ENCODE assay signal across 18 mouse cellular contexts in genomic region chr19:53727886-53728669, GRCm38 (mm10). TPM values are rescaled to one million over a fixed set of nuclear protein-coding genes. Genes with fewer than 3 reads are reported as not detected.
DNase-seq lines count a peak whose midpoint lies in the region; ATAC-seq and TF ChIP-seq lines count a peak whose summit lies in the region.
"Had no signal": no experiment of that assay in that cellular context is flagged by ENCODE, and none has a peak within 500 bp of the region (broad histone marks: within the 10 kb centered on the region; RNA-seq: fewer than 3 reads in every experiment).

No protein-coding gene starts in this region.

- in situ Hi-C loops in Patski (cut with MboI; ENCODE audit: low pct_unique_long_range_greater_than_20kb), result loop anchor here (5.0 kb wide), 1 partner anchor 76 kb away; no protein-coding TSS in a partner anchor

- intact Hi-C loops in heart, postnatal 10 days (cut with DNase I), result no loop called here

- ATAC-seq in heart, embryonic 12.5 days (ENCODE audit: insufficient number of reproducible peaks, low FRiP score), result no peak
- ATAC-seq in Patski, result no peak
- ATAC-seq: midbrain, embryonic 13.5 days had no signal

- H3K4me3 ChIP-seq in heart, embryonic 12.5 days, result no peak overlapping the region
- no peak overlapping the region for H3K4me3 ChIP-seq in layer of hippocampus, adult 2 months
- H3K4me3 ChIP-seq in E14TG2a.4 (replicated peaks; ENCODE audit: low read length), result peak overlapping the region; percentile 39; the same call in 1 of the 2 replicates
- H3K4me3 ChIP-seq: embryonic facial prominence, embryonic 15.5 days; forebrain, embryonic 10.5 days; midbrain, embryonic 13.5 days had no signal

- 75% methylated on average over 9 of the region's 9 CpGs for WGBS in heart, embryonic 12.5 days

- POLR2A ChIA-PET in Patski (lab: Charles Lee), result no interaction called here

- no peak overlapping the region for H3K4me2 ChIP-seq in heart, embryonic 12.5 days
- H3K4me2 ChIP-seq: embryonic facial prominence, embryonic 15.5 days; hindbrain, embryonic 14.5 days; midbrain, embryonic 13.5 days had no signal

- H3K36me3 ChIP-seq in heart, embryonic 12.5 days, result no peaks in the 10 kb centered on the region
- no peaks in the 10 kb centered on the region for H3K36me3 ChIP-seq in E14TG2a.4 (ENCODE audit: insufficient read depth, low read length)
- H3K36me3 ChIP-seq: embryonic facial prominence, embryonic 15.5 days; forebrain, embryonic 10.5 days; midbrain, embryonic 13.5 days had no signal

- no peak overlapping the region for H3K9ac ChIP-seq in heart, embryonic 12.5 days
- H3K9ac ChIP-seq: embryonic facial prominence, embryonic 15.5 days; hindbrain, embryonic 14.5 days; midbrain, embryonic 13.5 days had no signal

- TF ChIP-seq CTCF in layer of hippocampus, adult 2 months (conservative IDR thresholded peaks at IDR 0.05), result peak; percentile 44
- no peak for TF ChIP-seq CTCF in E14TG2a.4 (conservative IDR thresholded peaks at IDR 0.05; ENCODE audit: low read length)
- TF ChIP-seq CTCF in Patski (IDR thresholded peaks at IDR 0.05), result peak; percentile 66

- no peak for DNase-seq in heart, postnatal 10 days
- no peak for DNase-seq in layer of hippocampus, adult 2 months (ENCODE audit: low spot score in 2 of 2)
- no peak for DNase-seq in layer of hippocampus, adult 18-20 months (ENCODE audit: low spot score in 2 of 2)
- no peak for DNase-seq in Patski (ENCODE audit: low read depth, low spot score)
- no peak for DNase-seq in cerebellum, adult 18-20 months
- DNase-seq: adrenal gland, postnatal 36 days; cerebellum, adult 9-11 months; kidney, adult 11 months; lung, adult 2 months; retina, postnatal 1 day; right cerebral cortex, postnatal 4 days; thymus, postnatal 36 days had no signal

- peak overlapping the region; percentile 41 for H3K27ac ChIP-seq in heart, embryonic 12.5 days (ENCODE audit: poor library complexity, severe bottlenecking)
- no peak overlapping the region for H3K27ac ChIP-seq in layer of hippocampus, adult 2 months
- H3K27ac ChIP-seq: embryonic facial prominence, embryonic 15.5 days; forebrain, embryonic 10.5 days; hindbrain, embryonic 14.5 days; midbrain, embryonic 13.5 days had no signal

- H3K9me3 ChIP-seq in heart, embryonic 12.5 days (replicated peaks), result no peaks in the 10 kb centered on the region
- no peaks in the 10 kb centered on the region for H3K9me3 ChIP-seq in E14TG2a.4 (ENCODE audit: low read length)
- H3K9me3 ChIP-seq: embryonic facial prominence, embryonic 15.5 days; forebrain, embryonic 10.5 days; midbrain, embryonic 13.5 days had no signal

- H3K4me1 ChIP-seq in heart, embryonic 12.5 days (replicated peaks), result peaks cover 84% of the 10 kb centered on the region
- peaks cover 46% of the 10 kb centered on the region for H3K4me1 ChIP-seq in E14TG2a.4 (replicated peaks; ENCODE audit: low read depth, low read length)
- H3K4me1 ChIP-seq: midbrain, embryonic 13.5 days had no signal

- no peaks in the 10 kb centered on the region for H3K27me3 ChIP-seq in heart, embryonic 12.5 days (replicated peaks)
- H3K27me3 ChIP-seq in E14TG2a.4 (ENCODE audit: insufficient read depth, low read length) (peaks cover 9% of the 10 kb centered on the region), Patski (no peaks in the 10 kb centered on the region)
- H3K27me3 ChIP-seq: embryonic facial prominence, embryonic 15.5 days; midbrain, embryonic 13.5 days had no signal

- CTCF ChIA-PET in Patski (lab: Charles Lee), result interaction anchor here (1.4 kb wide), 1 partner anchor 10 kb away, joined by 5 read pairs; no protein-coding TSS in a partner anchor

RNA-seq across cellular contexts. Expression of gene Rbm20, which starts 51.0 kb away (rescaled TPM):
- 51.8 and 54.0 TPM in 2 replicates for polyA plus RNA-seq in heart, embryonic 12.5 days (2016; fragmentation: Nextera tagmentation; extraction: Ambion mirVana)
- total RNA-seq in heart, postnatal 10 days (2021), result 100 to 1,000 TPM; 257 to 294 TPM
- 1 to 10 TPM; 2.3 to 3.3 TPM for total RNA-seq in layer of hippocampus, adult 2 months (2021)
- 1 to 10 TPM; 1.7 to 2.9 TPM for total RNA-seq in layer of hippocampus, adult 18-20 months (2021)
- polyA plus RNA-seq in Patski (2021), result 0.72 TPM

Comparison
In these comparisons a context has a peak if more than half of its experiments do, and no peak if none do; other contexts are left out.
1. RNA of gene Rbm20, which starts 51.0 kb away (total RNA-seq): 257 to 294 TPM in heart, postnatal 10 days; 2.3 to 3.3 TPM in layer of hippocampus, adult 2 months and 1.7 to 2.9 TPM in layer of hippocampus, adult 18-20 months; every median in the first group is over 10 times any median in the second.